Mouse (Mus musculus) embryonic facial prominence, embryonic 11.5 days (tissue): ENCODE measurements around the gene Cox15. TPM values are rescaled to one million over a fixed set of nuclear protein-coding genes. Genes with fewer than 3 reads are reported as not detected.
A peak's percentile ranks its signal among the peaks of the same experiment; 100 is the strongest.

Experiments
- ATAC-seq: fragments of 200-750 bp; cut with Nextera tagmentation; replicated peaks from 2 replicates; pipeline ENCODE4 v1.8.0; 2017; ENCODE audit warnings: low read depth; ENCODE audit not compliant: insufficient number of reproducible peaks, low FRiP score, low TSS enrichment
- DNase-seq: peaks from one replicate; pipeline ENCODE4 v3.0.0-alpha.2; 2015; ENCODE audit warnings: low spot score
- H3K27ac ChIP-seq: fragments of 300-500 bp; sonication (generic); replicated peaks from 2 replicates; pipeline ENCODE4 v1.5.1; 2014; ENCODE audit warnings: mild to moderate bottlenecking, low read depth, low read length, control low read depth
- H3K27me3 ChIP-seq: fragments of 300-500 bp; sonication (generic); 2 replicates; pipeline ENCODE4 v1.6.1; 2014; ENCODE audit warnings: mild to moderate bottlenecking, low read length, moderate library complexity, mixed read lengths; ENCODE audit not compliant: control insufficient read depth, insufficient read depth
- H3K36me3 ChIP-seq: fragments of 300-500 bp; sonication (generic); replicated peaks from 2 replicates; pipeline ENCODE4 v1.6.1; 2014; ENCODE audit warnings: low read depth, mild to moderate bottlenecking, low read length, moderate library complexity, mixed read lengths; ENCODE audit not compliant: control insufficient read depth, insufficient read depth
- H3K4me1 ChIP-seq: fragments of 300-500 bp; sonication (generic); 2 replicates; pipeline ENCODE4 v1.6.1; 2014; ENCODE audit warnings: low read length, mixed read lengths; ENCODE audit not compliant: control insufficient read depth, insufficient read depth
- H3K4me2 ChIP-seq: fragments of 300-500 bp; sonication (generic); 2 replicates; pipeline ENCODE4 v1.6.1; 2014; ENCODE audit warnings: low read depth, mild to moderate bottlenecking, control low read depth, low read length, moderate library complexity
- H3K4me3 ChIP-seq: fragments of 300-500 bp; sonication (generic); 2 replicates; pipeline ENCODE4 v1.5.1; 2014; ENCODE audit warnings: low read depth, low read length, control low read depth
- H3K9ac ChIP-seq: fragments of 300-500 bp; sonication (generic); replicated peaks from 2 replicates; pipeline ENCODE4 v1.6.1; 2014; ENCODE audit warnings: mild to moderate bottlenecking, control low read depth, low read length
- H3K9me3 ChIP-seq: fragments of 300-500 bp; sonication (generic); replicated peaks from 2 replicates; pipeline ENCODE4 v1.6.1; 2016; ENCODE audit warnings: mild to moderate bottlenecking, low read length, inconsistent platforms, mixed read lengths; ENCODE audit not compliant: control insufficient read depth
- WGBS: fragments of 180-500 bp; shearing (Covaris S2); extraction: QIAGEN DNeasy Blood & Tissue Kit; methylation state at CpG from one replicate; pipeline ENCODE4 v1.1.7; 2014; 5-methylcytosine and 5-hydroxymethylcytosine counted together
- polyA plus RNA-seq: library from polyadenylated mRNA; unstranded; fragments of >200 nt; fragmentation: Nextera tagmentation; extraction: Ambion mirVana; gene quantifications from 2 replicates; pipeline ENCODE4 v1.2.1, GENCODE M21; 2014

Gene Cox15
- polyA plus RNA-seq, 1 experiment from 2014 or later: 7.2 TPM

DNA sequence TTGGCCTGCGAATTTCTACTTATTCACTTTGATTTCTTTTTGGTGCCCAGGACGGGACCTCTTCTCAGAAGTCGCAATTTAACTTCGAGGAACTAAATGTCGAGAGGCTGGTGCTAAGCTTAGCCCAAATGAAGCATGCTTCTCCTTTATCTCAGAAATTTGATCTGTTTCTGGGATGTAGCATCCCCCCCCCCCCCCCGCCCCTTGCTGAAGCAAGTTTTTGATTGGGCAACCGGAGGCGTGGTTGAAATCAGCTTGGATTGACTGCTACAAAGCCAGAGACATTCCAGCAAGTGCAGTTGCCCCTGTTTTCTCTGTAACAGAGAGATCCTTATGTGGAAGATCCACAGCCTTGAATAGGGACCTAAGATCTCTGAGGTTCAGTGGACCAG is 22.8 kb downstream of the Cox15 start:
- no peaks in the 10 kb centered on the region for H3K27me3 ChIP-seq
- peak overlapping the region; percentile 35 for H3K4me2 ChIP-seq
- peak overlapping the region; percentile 68 for H3K9ac ChIP-seq
- WGBS: 22% methylated on average over 8 of the region's 8 CpGs
- peak overlapping the region; percentile 18 for H3K4me3 ChIP-seq
- no peaks in the 10 kb centered on the region for H3K4me1 ChIP-seq
- no peak for ATAC-seq
- H3K27ac ChIP-seq: peak overlapping the region; percentile 5; the same call in 1 of the 2 replicates
- DNase-seq: peak; percentile 61
- H3K9me3 ChIP-seq: no peaks in the 10 kb centered on the region
- no peaks in the 10 kb centered on the region; the same call in none of the 2 replicates for H3K36me3 ChIP-seq

DNA sequence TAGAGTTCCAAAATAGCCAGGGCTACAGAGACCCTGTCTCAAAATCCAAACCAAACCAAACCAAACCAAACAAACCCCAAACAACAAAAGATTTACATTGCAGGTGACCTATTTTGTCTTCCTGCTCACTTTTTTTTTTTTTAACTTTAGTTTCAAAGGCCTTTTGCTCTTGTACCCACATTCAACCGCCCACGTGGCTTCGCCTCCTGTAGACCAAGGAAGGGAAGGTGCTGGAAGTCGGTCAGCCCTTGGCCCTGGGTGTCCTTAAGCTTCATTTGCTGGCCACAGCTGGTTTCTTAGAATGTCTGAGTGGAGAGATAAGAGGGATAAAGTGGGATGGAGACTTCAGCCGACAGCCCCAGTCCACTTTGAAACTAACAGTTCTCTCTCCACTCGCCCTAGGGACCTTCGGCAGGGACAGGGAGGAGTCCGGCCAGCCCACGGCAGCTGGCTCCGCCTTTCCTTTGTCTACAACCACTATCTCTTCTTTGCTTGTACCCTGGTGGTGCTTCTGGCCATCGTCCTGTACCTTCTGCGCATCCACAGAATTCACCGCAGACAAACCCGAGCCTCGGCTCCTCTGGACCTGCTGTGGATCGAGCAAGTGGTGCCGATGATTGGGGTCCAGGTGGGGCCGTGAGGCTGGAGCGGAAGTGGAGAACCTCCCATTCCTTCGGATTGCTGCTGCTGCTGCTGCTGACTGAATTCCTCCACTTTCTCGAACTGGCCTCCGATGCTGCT is 23.3 kb downstream of the Cox15 start:
- no peaks in the 10 kb centered on the region for H3K27me3 ChIP-seq
- peak; percentile 56; the same call in 1 of the 2 replicates for ATAC-seq
- peak overlapping the region; percentile 68 for H3K9ac ChIP-seq
- peak; percentile 39 for DNase-seq
- H3K27ac ChIP-seq: peak overlapping the region; percentile 5
- H3K4me1 ChIP-seq: no peaks in the 10 kb centered on the region
- H3K9me3 ChIP-seq: no peaks in the 10 kb centered on the region
- no peaks in the 10 kb centered on the region; the same call in none of the 2 replicates for H3K36me3 ChIP-seq
- 35% methylated on average over 22 of the region's 22 CpGs for WGBS
- peak overlapping the region; percentile 35 for H3K4me2 ChIP-seq
- H3K4me3 ChIP-seq: peak overlapping the region; percentile 18

DNA sequence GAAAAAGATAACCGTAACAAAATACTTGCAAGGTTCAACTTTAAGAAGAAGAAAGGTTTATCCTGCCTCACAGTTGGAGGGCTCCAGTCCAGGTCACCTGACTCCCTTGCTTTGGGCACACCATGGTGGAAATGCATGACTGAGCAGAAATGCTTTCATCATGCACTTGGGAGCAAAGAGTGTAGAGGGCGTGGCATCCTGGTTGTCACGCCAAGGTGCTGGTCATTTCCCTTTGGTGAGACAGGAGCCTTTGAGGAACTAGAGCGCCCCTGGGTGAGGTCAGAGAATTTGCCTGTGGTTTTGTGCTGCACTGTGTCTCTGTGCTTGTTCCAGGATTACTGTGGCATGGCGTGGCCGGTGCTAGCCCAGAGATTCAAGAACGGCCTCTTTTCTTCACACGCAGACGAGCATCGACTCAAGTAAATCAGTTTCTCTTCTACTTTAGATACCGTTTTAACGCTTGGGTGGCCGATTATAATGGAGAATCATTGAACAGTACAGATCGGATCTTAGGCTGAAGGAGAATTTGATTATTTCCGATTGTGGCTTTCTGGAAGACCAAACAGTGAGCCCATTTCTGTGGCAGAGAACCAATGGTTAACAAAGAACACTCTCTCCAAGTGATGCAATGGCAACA is 26.2 kb downstream of the Cox15 start:
- ATAC-seq: no peak
- no peaks in the 10 kb centered on the region for H3K27me3 ChIP-seq
- no peak for DNase-seq
- WGBS: 91% methylated on average over 15 of the region's 15 CpGs
- no peak overlapping the region for H3K4me3 ChIP-seq
- no peaks in the 10 kb centered on the region for H3K9me3 ChIP-seq
- no peak overlapping the region for H3K9ac ChIP-seq
- H3K27ac ChIP-seq: no peak overlapping the region
- H3K4me2 ChIP-seq: no peak overlapping the region
- H3K36me3 ChIP-seq: no peaks in the 10 kb centered on the region; the same call in 1 of the 2 replicates
- no peaks in the 10 kb centered on the region for H3K4me1 ChIP-seq

DNA sequence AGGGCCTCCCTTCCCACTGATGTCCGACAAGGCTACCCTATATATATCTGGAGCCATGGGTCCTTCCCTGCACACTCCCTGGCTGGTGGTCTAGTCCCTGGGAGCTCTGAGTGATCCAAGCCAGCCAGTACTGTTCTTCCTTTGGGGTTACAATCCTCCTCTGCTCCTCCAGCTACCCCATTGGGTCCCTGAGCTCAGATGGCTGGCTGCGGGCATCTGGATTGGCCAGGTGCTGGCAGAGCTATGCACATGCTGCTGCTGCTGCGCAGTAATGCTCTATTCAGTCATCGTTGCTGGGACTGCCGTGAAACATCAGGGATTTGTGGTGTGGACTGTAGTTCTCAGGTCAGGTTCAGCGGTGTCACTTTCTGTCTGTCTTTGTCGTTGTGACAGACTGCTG is 28.0 kb downstream of the Cox15 start:
- no peak overlapping the region for H3K27ac ChIP-seq
- DNase-seq: no peak
- ATAC-seq: peak; percentile 34; the same call in 1 of the 2 replicates
- 87% methylated on average over 7 of the region's 7 CpGs for WGBS
- no peaks in the 10 kb centered on the region for H3K4me1 ChIP-seq
- no peaks in the 10 kb centered on the region for H3K27me3 ChIP-seq
- H3K4me3 ChIP-seq: no peak overlapping the region
- no peak overlapping the region for H3K9ac ChIP-seq
- no peak overlapping the region for H3K4me2 ChIP-seq
- no peaks in the 10 kb centered on the region; the same call in 1 of the 2 replicates for H3K36me3 ChIP-seq
- no peaks in the 10 kb centered on the region for H3K9me3 ChIP-seq

DNA sequence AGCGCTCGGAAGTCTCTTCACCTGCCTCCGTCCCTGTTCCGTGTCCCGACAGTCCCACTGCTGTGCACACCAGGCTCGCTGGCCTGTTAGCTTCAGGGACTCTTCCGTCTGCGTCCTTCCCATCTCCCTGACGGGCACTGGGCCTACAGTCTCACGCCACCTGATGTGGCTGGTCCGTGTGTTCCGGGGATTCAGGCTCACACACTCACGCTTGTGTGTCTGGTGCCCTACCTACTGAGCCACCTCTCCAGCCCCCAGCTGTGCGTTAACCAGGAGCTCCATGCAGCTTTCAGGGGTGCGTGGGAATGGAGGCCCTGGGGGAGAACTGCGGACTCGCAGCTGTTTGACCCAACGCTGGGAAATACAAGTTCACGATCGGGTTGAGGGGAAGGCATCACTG is 28.6 kb downstream of the Cox15 start:
- DNase-seq (no peak), ATAC-seq (no peak)
- Histone ChIP-seq H3K27ac (no peak overlapping the region), H3K9me3 (no peaks in the 10 kb centered on the region), H3K4me3 (no peak overlapping the region), H3K36me3 (no peaks in the 10 kb centered on the region; the same call in 1 of the 2 replicates), H3K9ac (no peak overlapping the region), H3K27me3 (no peaks in the 10 kb centered on the region), H3K4me1 (no peaks in the 10 kb centered on the region), H3K4me2 (no peak overlapping the region)
- 92% methylated on average over 20 of the region's 20 CpGs for WGBS

DNA sequence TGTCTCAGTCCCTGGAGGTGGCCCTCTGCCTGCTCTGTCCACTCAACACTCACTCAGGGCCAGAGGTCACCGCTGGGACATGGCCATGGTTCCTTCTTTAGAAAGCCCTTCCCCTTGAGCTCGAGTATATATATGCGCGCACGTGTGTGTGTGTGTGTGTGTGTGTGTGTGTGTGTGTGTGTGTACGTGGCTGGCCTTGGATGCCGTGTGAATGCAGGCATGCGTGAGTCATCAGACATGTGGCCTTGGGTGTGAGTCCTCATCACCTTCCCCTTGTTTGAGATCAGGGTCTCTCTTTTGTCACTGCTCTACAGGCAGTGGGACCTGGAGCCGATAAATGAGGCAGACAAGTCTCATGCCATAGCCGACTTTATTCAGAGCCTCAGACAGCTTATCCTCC is 29.3 kb downstream of the Cox15 start:
- Histone ChIP-seq H3K9me3 (no peaks in the 10 kb centered on the region), H3K9ac (no peak overlapping the region), H3K4me3 (no peak overlapping the region), H3K27ac (no peak overlapping the region), H3K27me3 (no peaks in the 10 kb centered on the region), H3K36me3 (no peaks in the 10 kb centered on the region; the same call in 1 of the 2 replicates), H3K4me2 (no peak overlapping the region), H3K4me1 (no peaks in the 10 kb centered on the region)
- WGBS: 81% methylated on average over 10 of the region's 10 CpGs
- no peak for ATAC-seq
- DNase-seq: no peak

DNA sequence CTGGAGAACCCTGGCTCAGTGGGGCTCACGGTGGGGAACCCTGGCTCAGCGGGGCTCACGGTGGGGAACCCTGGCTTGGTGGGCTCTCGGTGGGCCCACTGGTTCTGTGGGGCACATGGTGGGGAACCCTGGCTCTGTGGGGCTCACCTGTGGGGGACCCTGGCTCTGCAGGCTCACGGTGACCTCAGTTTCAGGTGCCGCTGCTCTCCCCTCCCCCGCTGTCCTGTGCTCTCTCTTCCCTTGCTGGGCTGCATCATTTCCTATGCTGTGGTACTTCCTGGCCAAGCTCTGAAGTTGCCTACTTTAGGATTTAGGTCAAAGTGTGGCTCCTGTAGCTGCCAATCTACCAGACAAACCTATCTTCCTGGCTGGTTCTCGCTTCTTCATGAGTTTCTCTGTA is 29.9 kb downstream of the Cox15 start:
- no peak overlapping the region for H3K9ac ChIP-seq
- no peaks in the 10 kb centered on the region; the same call in 1 of the 2 replicates for H3K36me3 ChIP-seq
- 76% methylated on average over 7 of the region's 8 CpGs for WGBS
- H3K27ac ChIP-seq: no peak overlapping the region
- no peak for DNase-seq
- no peak overlapping the region for H3K4me3 ChIP-seq
- H3K4me2 ChIP-seq: no peak overlapping the region
- no peak for ATAC-seq
- H3K9me3 ChIP-seq: no peaks in the 10 kb centered on the region
- no peaks in the 10 kb centered on the region for H3K27me3 ChIP-seq
- no peaks in the 10 kb centered on the region for H3K4me1 ChIP-seq

DNA sequence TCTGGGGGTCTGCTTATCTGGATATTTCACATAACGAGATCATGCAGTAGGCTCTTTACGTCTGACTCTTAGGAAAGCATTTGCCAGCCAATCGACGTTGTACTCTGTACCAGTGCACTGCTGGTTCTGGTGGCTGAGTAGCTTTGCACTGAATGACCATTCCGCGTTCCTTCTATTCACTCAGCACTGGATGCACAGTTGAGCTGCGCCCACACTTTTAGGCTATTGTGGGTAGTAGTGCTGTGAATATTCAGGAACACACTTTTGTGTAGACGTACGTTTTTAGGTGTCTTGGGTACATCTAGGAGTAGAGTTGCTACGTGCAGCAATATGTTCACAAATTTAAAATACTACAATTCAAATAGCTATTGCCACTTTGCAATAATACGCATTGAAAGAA is 32.7 kb downstream of the Cox15 start:
- Histone ChIP-seq H3K36me3 (no peaks in the 10 kb centered on the region; the same call in 1 of the 2 replicates), H3K9me3 (no peaks in the 10 kb centered on the region), H3K4me1 (no peaks in the 10 kb centered on the region), H3K9ac (no peak overlapping the region), H3K4me2 (no peak overlapping the region), H3K27ac (no peak overlapping the region), H3K4me3 (no peak overlapping the region), H3K27me3 (no peaks in the 10 kb centered on the region)
- DNase-seq: no peak
- no peak for ATAC-seq
- WGBS: 94% methylated on average over 11 of the region's 11 CpGs
